Mouse (Mus musculus) fat pad, adult 2 months (tissue): ENCODE data around the gene Kcns3.
"Not testable (repeated sequence)": the region's sequence is repeated elsewhere in the genome, so short reads cannot be mapped to it uniquely, and the experiment has no call there.

Experiments
- DNase-seq: peaks from one replicate; pipeline ENCODE4 v3.0.0-alpha.2; 2011; ENCODE audit warnings: low read depth, low spot score; ENCODE audit errors: extremely low read depth

Kcns3 gene

DNA sequence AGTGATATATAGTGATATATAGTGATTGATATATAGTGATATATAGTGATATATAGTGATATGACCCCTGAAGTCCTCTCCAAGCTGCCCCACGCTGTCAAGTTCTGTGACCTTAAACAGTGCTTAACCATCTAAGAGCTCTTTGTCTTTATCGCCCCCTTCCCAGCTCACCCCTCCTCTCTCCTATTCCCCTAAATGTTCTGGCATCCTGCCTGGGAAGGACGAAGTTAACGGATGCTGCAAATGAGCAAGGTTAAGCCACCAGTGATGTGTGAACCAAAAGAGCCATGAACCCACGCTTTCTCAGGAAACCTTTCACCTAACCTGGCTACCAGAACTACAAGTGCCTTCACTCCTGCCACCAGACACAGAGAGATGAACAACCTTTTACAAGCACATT lies 64.0 kb downstream of the Kcns3 start:
- no peak for DNase-seq

DNA sequence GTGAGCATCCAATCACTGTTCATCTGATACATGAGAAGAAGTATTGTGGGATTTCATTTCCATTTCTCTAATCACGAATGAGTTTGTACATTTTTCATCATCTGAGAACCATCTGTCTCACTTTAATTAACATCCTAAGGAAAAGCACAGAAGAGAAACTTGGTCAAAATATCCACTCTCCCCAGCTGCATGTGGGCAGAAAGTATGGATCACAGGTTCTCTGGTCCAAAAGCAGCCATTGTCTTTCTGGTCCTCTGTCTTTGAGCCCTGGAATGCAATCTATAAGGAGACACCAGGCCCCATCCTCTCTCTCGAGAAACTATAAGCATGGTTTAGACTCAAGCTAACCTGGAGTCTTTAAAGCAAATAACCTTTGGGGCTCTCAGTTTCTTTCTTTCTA lies 79.8 kb downstream of the Kcns3 start:
- DNase-seq, result no peak

DNA sequence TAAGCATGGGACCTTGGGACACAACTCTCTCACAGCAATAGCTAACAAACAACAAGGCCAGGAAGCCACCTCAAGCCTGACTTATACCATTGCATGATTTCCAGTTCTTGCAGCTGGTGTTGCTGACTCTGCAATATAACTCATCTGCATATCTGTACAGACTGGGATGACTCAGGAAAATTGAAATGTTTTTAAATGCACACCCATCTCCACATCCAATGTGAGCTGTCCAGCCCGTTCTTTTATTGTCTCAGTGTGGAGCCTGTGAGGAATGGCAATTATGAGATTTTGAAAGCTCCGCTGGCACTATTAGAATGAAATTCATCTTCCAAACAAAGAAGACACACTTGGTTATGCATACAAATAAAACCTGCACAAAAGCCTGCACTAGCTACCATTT lies 84.0 kb downstream of the Kcns3 start:
- no peak for DNase-seq

DNA sequence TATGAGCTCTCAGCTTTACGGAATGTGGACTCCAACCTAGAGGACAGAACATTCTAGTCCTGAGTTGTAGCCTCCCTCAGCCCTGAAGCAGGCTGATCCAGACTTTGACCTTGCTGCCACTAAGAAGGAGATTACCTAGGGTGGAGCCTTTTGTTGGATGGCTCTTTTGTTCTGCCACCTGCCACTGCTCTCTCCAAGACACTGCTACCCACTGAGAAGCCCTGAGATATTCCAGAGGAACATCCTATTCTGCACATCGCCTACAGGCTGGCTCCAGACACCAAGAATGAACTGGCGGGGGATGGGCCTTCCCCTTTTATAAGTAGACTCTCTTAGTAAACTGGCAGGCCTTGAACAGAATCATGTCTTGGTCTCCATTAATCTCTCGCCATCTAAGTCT lies 98.2 kb downstream of the Kcns3 start:
- DNase-seq, result not testable (repeated sequence)

DNA sequence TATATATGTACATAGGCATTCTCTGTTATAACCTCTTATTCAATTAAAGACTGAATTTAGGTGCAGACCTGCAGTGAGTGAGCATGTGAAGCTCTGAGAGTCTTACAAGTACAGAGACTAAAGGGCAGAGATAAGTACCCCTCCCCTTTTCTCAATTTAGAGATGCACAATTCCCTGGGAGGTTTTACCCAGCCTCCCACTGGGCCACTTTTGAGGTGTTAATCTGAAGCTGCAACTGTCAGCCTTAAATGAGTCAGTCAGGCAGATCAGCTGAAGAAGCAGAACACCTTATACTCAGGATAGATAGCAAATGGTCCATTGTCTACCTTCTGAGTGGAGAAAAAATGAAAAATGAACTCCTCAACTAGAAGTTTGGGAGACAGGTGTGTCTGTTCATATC lies 109.0 kb downstream of the Kcns3 start:
- DNase-seq, result no peak
